Mouse (Mus musculus): ENCODE data around the gene Rxfp4.

The Rxfp4 gene

DNA sequence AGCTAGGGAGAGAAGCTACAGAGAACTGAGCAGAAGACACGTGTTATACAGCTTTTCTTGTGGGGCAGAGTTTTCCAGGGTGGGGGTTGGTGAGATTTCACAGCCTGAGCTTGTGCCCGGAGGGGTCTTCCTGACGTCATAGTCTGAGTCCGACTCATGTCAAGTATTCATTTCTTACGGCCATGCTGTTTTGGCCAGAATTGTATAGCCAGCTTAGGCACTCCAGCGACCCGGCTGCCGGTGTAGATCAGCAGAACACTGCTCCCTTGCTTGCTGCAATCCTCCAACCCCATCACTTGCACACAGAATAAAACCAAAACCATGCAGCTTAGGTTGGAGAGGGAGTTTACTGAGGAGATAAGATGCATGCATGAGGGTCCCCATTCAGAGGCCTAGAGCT lies 2.7 kb upstream of the Rxfp4 start:
- Histone ChIP-seq H3K4me3 (replicated peaks; ENCODE audit: low read length) (no peak overlapping the region), H3K4me1 (replicated peaks; ENCODE audit: low read depth, low read length) (peaks cover 29% of the 10 kb centered on the region), H3K36me3 (ENCODE audit: insufficient read depth, low read length) (no peaks in the 10 kb centered on the region), H3K27me3 (ENCODE audit: insufficient read depth, low read length) (no peaks in the 10 kb centered on the region), H3K9me3 (ENCODE audit: low read length) (no peaks in the 10 kb centered on the region)
- TF ChIP-seq CTCF (conservative IDR thresholded peaks at IDR 0.05; ENCODE audit: low read length) (no peak), NANOG (IDR thresholded peaks at IDR 0.05; ENCODE audit: borderline replicate concordance, low read length) (no peak), POU5F1 (IDR thresholded peaks at IDR 0.05; ENCODE audit: borderline replicate concordance, low read length) (no peak)

DNA sequence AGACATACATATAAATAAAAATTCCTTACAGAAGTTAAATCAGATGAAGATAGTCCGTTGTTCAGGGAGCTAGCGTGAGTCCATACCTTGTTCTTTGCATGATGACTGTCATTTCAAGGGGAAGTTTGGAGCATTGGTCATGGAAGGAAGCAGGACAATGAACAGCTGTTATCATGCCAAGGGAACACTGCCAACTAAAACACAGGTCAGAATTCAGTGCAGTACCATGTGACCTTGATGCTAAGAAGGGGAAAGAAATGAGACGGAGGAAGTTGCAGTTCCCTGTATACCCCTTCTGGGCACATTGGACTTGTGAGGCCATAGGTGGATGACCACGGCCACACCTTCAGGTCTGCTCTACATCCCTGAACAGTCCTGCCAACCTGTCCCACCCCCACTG lies 1.7 kb upstream of the Rxfp4 start:
- TF ChIP-seq NANOG (IDR thresholded peaks at IDR 0.05; ENCODE audit: borderline replicate concordance, low read length): no peak
- TF ChIP-seq CTCF (conservative IDR thresholded peaks at IDR 0.05; ENCODE audit: low read length): no peak
- TF ChIP-seq POU5F1 (IDR thresholded peaks at IDR 0.05; ENCODE audit: borderline replicate concordance, low read length): no peak
- Histone ChIP-seq H3K4me1 (replicated peaks; ENCODE audit: low read depth, low read length) (peaks cover 39% of the 10 kb centered on the region), H3K4me3 (replicated peaks; ENCODE audit: low read length) (no peak overlapping the region), H3K27me3 (ENCODE audit: insufficient read depth, low read length) (no peaks in the 10 kb centered on the region), H3K9me3 (ENCODE audit: low read length) (no peaks in the 10 kb centered on the region), H3K36me3 (ENCODE audit: insufficient read depth, low read length) (no peaks in the 10 kb centered on the region)

DNA sequence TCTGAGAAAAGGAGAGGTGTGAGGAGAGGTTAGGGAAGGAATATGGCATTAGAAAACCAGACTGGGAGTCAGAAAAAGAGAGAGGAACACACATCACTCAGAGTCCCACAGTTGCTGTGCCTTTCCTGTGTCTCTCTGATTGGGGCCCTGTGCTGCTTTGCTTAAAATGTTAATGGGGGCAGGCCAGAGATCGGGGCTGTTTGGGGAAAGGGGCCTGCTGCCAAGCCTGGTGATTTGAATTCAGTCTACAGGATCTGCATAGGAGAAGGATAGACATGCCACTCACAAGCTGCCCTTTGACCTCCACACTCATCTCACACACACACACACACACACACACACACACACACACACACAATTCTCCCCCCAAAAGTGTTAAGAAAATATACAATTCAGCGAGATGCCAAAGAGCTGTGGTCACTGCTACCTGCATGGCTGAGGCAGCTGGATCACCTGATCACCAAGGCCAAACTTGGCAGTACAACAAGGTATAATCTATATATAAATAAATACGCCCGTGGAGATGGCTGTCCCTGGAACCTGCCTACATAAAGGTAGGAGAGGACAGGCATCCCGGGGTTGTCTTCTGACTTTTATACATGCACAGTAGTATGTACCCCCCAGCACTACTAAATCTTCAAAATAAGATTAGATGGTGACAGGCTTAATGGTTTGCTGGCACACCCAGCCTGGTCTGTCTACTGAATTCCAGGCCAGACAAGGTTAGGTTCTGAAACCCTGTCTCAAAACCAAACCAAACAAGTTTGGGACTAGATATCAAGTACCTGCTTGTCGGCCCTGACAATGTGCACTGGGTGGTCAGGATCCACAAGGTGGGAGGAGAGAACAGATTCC lies 801 bp upstream of the Rxfp4 start:
- H3K27me3 ChIP-seq (ENCODE audit: insufficient read depth, low read length): no peaks in the 10 kb centered on the region

DNA sequence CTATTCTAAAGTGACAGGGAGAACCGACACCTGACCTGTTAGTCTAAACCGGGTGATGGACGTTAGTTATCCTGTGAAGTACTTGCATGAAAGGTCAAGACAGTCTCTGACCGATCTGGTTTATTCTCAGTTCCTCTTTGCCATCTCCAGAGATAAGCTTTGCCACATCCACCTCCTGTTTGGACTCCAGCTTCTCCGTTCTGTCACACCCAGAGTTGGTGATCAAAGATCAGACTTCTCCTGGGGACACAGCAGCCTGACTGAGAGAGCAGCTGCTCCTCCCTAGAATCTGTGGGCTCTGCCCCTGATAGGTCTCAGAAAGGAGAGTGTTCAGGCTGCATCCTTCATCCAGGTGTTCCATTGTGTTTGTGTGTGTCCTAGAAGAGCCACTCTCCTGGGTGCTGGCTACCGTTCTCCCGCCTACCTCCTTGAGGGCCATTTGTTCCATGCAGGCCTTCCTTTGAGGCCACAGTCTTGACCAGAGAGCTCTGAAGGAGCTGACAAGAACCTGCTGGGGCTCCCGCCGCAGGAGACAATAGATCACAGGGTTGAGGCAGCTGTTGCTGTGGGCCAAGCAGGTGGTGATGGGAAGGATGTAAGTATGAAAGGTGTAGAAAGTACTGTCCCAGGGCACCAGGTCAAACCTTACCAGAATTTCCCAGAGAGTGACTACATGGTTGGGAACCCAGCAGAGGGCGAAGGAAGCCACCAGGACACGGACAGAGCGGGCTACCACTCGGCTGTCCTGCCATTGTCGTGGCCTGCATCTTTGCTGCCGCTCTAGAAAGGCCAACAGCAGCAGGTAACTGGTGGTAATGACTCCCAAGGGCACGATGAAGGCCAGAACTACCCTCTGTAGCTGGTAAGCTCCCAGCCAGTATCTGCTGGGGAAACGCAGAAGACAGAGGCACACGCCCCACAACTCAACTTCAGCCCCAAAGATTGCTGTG lies 998 bp downstream of the Rxfp4 start:
- Histone ChIP-seq H3K27me3 (ENCODE audit: insufficient read depth, low read length) (no peaks in the 10 kb centered on the region), H3K36me3 (ENCODE audit: insufficient read depth, low read length) (peaks cover 18% of the 10 kb centered on the region), H3K9me3 (ENCODE audit: low read length) (no peaks in the 10 kb centered on the region), H3K4me3 (replicated peaks; ENCODE audit: low read length) (peak overlapping the region; percentile 48), H3K4me1 (replicated peaks; ENCODE audit: low read depth, low read length) (peaks cover 66% of the 10 kb centered on the region)
- TF ChIP-seq NANOG (IDR thresholded peaks at IDR 0.05; ENCODE audit: borderline replicate concordance, low read length) (no peak), POU5F1 (IDR thresholded peaks at IDR 0.05; ENCODE audit: borderline replicate concordance, low read length) (no peak), CTCF (conservative IDR thresholded peaks at IDR 0.05; ENCODE audit: low read length) (no peak)

More for the DNA sequence above, 801 bp upstream of the Rxfp4 start:
- Histone ChIP-seq H3K9me3 (ENCODE audit: low read length) (no peaks in the 10 kb centered on the region), H3K4me1 (replicated peaks; ENCODE audit: low read depth, low read length) (peaks cover 48% of the 10 kb centered on the region), H3K4me3 (replicated peaks; ENCODE audit: low read length) (no peak overlapping the region), H3K36me3 (ENCODE audit: insufficient read depth, low read length) (no peaks in the 10 kb centered on the region)
- TF ChIP-seq POU5F1 (IDR thresholded peaks at IDR 0.05; ENCODE audit: borderline replicate concordance, low read length) (no peak), NANOG (IDR thresholded peaks at IDR 0.05; ENCODE audit: borderline replicate concordance, low read length) (no peak), CTCF (conservative IDR thresholded peaks at IDR 0.05; ENCODE audit: low read length) (no peak)

DNA sequence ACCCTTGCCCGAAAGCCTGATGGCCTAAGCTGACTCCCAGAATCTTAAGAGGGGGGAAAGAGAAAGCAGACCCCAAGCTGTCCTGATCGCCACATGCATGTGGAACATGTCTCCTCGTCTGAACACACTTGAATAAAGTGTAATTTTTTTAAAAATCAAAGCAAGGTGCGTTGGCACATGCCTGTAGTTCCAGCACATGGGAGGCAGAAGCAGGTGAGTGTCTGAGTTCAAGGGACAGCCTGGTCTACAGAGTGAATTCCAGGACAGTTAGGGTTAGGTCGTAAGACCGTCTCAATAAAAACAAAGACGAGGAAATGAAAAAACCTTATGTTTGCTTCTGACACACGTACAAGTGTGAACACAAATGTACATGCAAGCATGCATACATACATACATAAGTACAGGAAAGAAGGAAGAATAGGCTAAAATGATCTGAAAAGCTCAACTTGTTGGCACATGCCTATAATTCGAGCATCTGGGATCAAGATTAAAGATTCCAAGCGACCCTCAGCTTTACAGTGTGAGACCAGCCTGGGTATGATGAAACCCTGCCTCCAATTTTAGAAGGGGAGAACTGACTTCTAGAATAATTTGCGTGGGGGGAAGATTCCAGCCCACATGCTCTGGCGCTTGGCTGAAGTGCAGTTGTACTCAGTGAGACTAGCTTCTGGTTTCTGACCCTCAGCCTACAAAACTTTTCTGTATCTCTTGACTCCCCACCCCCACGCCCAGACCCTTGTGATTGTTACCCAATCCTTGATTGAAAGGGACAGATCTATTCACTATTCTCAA lies 2.0 kb downstream of the Rxfp4 start:
- H3K27me3 ChIP-seq (ENCODE audit: insufficient read depth, low read length): no peaks in the 10 kb centered on the region
- H3K36me3 ChIP-seq (ENCODE audit: insufficient read depth, low read length): peaks cover 28% of the 10 kb centered on the region
- TF ChIP-seq POU5F1 (IDR thresholded peaks at IDR 0.05; ENCODE audit: borderline replicate concordance, low read length): no peak
- no peak for TF ChIP-seq CTCF (conservative IDR thresholded peaks at IDR 0.05; ENCODE audit: low read length)
- no peak for TF ChIP-seq NANOG (IDR thresholded peaks at IDR 0.05; ENCODE audit: borderline replicate concordance, low read length)
- no peak overlapping the region for H3K4me3 ChIP-seq (replicated peaks; ENCODE audit: low read length)
- H3K4me1 ChIP-seq (replicated peaks; ENCODE audit: low read depth, low read length): peaks cover 76% of the 10 kb centered on the region
- no peaks in the 10 kb centered on the region for H3K9me3 ChIP-seq (ENCODE audit: low read length)

DNA sequence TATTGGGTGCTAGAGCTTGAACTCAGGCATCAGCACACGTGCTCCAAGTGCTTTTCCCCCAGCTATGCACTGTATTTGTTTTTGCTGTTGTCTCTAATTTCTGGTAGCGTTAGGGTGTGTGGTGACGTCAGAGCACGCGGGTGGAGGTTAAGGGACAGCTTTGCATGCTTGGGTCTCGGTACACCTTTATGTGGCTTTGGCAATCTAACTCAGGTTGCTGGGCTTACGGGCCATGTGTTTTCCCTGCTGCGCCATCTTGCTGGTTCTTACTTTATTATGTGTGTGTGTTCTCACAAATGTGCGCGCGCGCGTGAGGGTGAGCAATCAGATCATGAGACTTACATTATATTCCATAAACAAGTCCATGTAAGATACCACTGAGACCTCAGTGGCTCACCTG lies 3.0 kb downstream of the Rxfp4 start:
- Histone ChIP-seq H3K4me1 (replicated peaks; ENCODE audit: low read depth, low read length) (peaks cover 86% of the 10 kb centered on the region), H3K4me3 (replicated peaks; ENCODE audit: low read length) (no peak overlapping the region), H3K27me3 (ENCODE audit: insufficient read depth, low read length) (no peaks in the 10 kb centered on the region), H3K9me3 (ENCODE audit: low read length) (no peaks in the 10 kb centered on the region), H3K36me3 (ENCODE audit: insufficient read depth, low read length) (peaks cover 38% of the 10 kb centered on the region)
- TF ChIP-seq CTCF (conservative IDR thresholded peaks at IDR 0.05; ENCODE audit: low read length): no peak

DNA sequence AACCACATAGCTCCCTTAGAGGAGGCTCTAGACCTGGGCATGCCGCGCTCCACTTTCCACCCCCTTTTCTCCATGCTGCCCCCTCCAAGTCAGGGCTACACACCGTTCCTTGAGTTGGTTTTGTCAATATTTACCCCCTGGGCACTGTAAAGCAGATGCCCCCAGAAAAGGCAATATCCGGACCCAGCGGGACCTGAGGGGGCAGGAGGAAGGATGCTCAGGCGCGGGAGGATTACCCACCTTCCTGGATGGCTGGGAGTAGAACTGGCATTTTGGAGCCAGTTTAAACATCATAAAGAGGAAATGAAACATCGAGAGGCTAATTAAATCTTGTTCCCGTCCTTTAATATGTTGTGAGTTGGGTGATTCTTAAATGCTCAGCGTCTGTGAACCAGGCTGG lies 3.8 kb downstream of the Rxfp4 start:
- Histone ChIP-seq H3K4me1 (replicated peaks; ENCODE audit: low read depth, low read length) (peaks cover 94% of the 10 kb centered on the region), H3K27me3 (ENCODE audit: insufficient read depth, low read length) (no peaks in the 10 kb centered on the region), H3K9me3 (ENCODE audit: low read length) (no peaks in the 10 kb centered on the region), H3K4me3 (replicated peaks; ENCODE audit: low read length) (0 out of 2 replicates have a peak overlapping the region, but pooled peaks have one; percentile 20), H3K36me3 (ENCODE audit: insufficient read depth, low read length) (peaks cover 45% of the 10 kb centered on the region)
- TF ChIP-seq NANOG (IDR thresholded peaks at IDR 0.05; ENCODE audit: borderline replicate concordance, low read length) (no peak), POU5F1 (IDR thresholded peaks at IDR 0.05; ENCODE audit: borderline replicate concordance, low read length) (no peak), CTCF (conservative IDR thresholded peaks at IDR 0.05; ENCODE audit: low read length) (no peak)

Data from E14TG2a.4 (cell line).